Mouse (Mus musculus): ENCODE measurements around the gene Dnah2. TPM values are rescaled to one million over a fixed set of nuclear protein-coding genes. Genes with fewer than 3 reads are reported as not detected.
"Not testable (repeated sequence)": the region's sequence is repeated elsewhere in the genome, so short reads cannot be mapped to it uniquely, and the experiment has no call there.

Dnah2 gene
- polyA plus RNA-seq, 1 experiment from 2014 or later = 1.9 TPM

GRCm38 (mm10) chr11:69543598-69543997 lies 5.3 kb downstream of the Dnah2 start:
- Histone ChIP-seq H3K27me3 (ENCODE audit: control insufficient read depth, insufficient read depth, low read depth, low read length) (no peaks in the 10 kb centered on the region), H3K27ac (ENCODE audit: low read length) (no peak overlapping the region), H3K4me3 (ENCODE audit: low read length) (no peak overlapping the region), H3K36me3 (ENCODE audit: control insufficient read depth, insufficient read depth, low read length) (no peaks in the 10 kb centered on the region), H3K4me1 (replicated peaks; ENCODE audit: control insufficient read depth, insufficient read depth, low read length) (peaks cover 10% of the 10 kb centered on the region; the same call in 1 of the 2 replicates), H3K9ac (ENCODE audit: low read length) (0 out of 2 replicates have a peak overlapping the region, but pooled peaks have one; percentile 29), H3K9me3 (ENCODE audit: control insufficient read depth, low read length) (no peaks in the 10 kb centered on the region), H3K4me2 (ENCODE audit: low read depth, low read length) (no peak overlapping the region)
- WGBS = 34% methylated on average over 3 of the region's 3 CpGs
- ATAC-seq (ENCODE audit: low read depth) = no peak

- ATAC-seq (ENCODE audit: low read depth); H3K27me3 ChIP-seq (ENCODE audit: control insufficient read depth, insufficient read depth, low read depth, low read length); H3K4me2 ChIP-seq (ENCODE audit: low read depth, low read length); H3K36me3 ChIP-seq (ENCODE audit: control insufficient read depth, insufficient read depth, low read length); H3K9ac ChIP-seq (ENCODE audit: low read length); H3K27ac ChIP-seq (ENCODE audit: low read length); H3K4me1 ChIP-seq (replicated peaks; ENCODE audit: control insufficient read depth, insufficient read depth, low read length); H3K4me3 ChIP-seq (ENCODE audit: low read length); H3K9me3 ChIP-seq (ENCODE audit: control insufficient read depth, low read length): not testable (repeated sequence)
- WGBS = 81% methylated on average over 1 of the region's 3 CpGs
These were observed 7.2 kb downstream of the Dnah2 start for GRCm38 (mm10) chr11:69541741-69542140.

GRCm38 (mm10) chr11:69540700-69541099 lies 8.2 kb downstream of the Dnah2 start:
- H3K4me1 ChIP-seq (replicated peaks; ENCODE audit: control insufficient read depth, insufficient read depth, low read length) = no peaks in the 10 kb centered on the region
- no peaks in the 10 kb centered on the region for H3K36me3 ChIP-seq (ENCODE audit: control insufficient read depth, insufficient read depth, low read length)
- ATAC-seq (ENCODE audit: low read depth) = no peak
- H3K4me3 ChIP-seq (ENCODE audit: low read length) = no peak overlapping the region
- H3K4me2 ChIP-seq (ENCODE audit: low read depth, low read length) = no peak overlapping the region
- no peak overlapping the region for H3K27ac ChIP-seq (ENCODE audit: low read length)
- H3K9ac ChIP-seq (ENCODE audit: low read length) = no peak overlapping the region
- H3K27me3 ChIP-seq (ENCODE audit: control insufficient read depth, insufficient read depth, low read depth, low read length) = no peaks in the 10 kb centered on the region
- no peaks in the 10 kb centered on the region for H3K9me3 ChIP-seq (ENCODE audit: control insufficient read depth, low read length)
- WGBS = 86% methylated on average over 2 of the region's 2 CpGs

- H3K27ac ChIP-seq (ENCODE audit: low read length) = no peak overlapping the region
- H3K4me1 ChIP-seq (replicated peaks; ENCODE audit: control insufficient read depth, insufficient read depth, low read length) = no peaks in the 10 kb centered on the region
- H3K9ac ChIP-seq (ENCODE audit: low read length) = no peak overlapping the region
- no peak overlapping the region for H3K4me2 ChIP-seq (ENCODE audit: low read depth, low read length)
- no peaks in the 10 kb centered on the region for H3K36me3 ChIP-seq (ENCODE audit: control insufficient read depth, insufficient read depth, low read length)
- no peak for ATAC-seq (ENCODE audit: low read depth)
- no peak overlapping the region for H3K4me3 ChIP-seq (ENCODE audit: low read length)
- H3K9me3 ChIP-seq (ENCODE audit: control insufficient read depth, low read length) = no peaks in the 10 kb centered on the region
- 75% methylated on average over 1 of the region's 1 CpGs for WGBS
- no peaks in the 10 kb centered on the region for H3K27me3 ChIP-seq (ENCODE audit: control insufficient read depth, insufficient read depth, low read depth, low read length)
These were observed 13.9 kb downstream of the Dnah2 start for GRCm38 (mm10) chr11:69534990-69535389.

- no peak for ATAC-seq (ENCODE audit: low read depth)
- Histone ChIP-seq H3K4me2 (ENCODE audit: low read depth, low read length) (no peak overlapping the region), H3K9me3 (ENCODE audit: control insufficient read depth, low read length) (no peaks in the 10 kb centered on the region), H3K27me3 (ENCODE audit: control insufficient read depth, insufficient read depth, low read depth, low read length) (no peaks in the 10 kb centered on the region), H3K4me1 (replicated peaks; ENCODE audit: control insufficient read depth, insufficient read depth, low read length) (no peaks in the 10 kb centered on the region), H3K4me3 (ENCODE audit: low read length) (no peak overlapping the region), H3K9ac (ENCODE audit: low read length) (no peak overlapping the region), H3K36me3 (ENCODE audit: control insufficient read depth, insufficient read depth, low read length) (no peaks in the 10 kb centered on the region), H3K27ac (ENCODE audit: low read length) (no peak overlapping the region)
- WGBS = 73% methylated on average over 7 of the region's 7 CpGs
These were observed 16.3 kb downstream of the Dnah2 start for GRCm38 (mm10) chr11:69532480-69533150.

GRCm38 (mm10) chr11:69530755-69531154 lies 18.2 kb downstream of the Dnah2 start:
- H3K36me3 ChIP-seq (ENCODE audit: control insufficient read depth, insufficient read depth, low read length); H3K9me3 ChIP-seq (ENCODE audit: control insufficient read depth, low read length); H3K4me3 ChIP-seq (ENCODE audit: low read length); H3K27ac ChIP-seq (ENCODE audit: low read length); H3K27me3 ChIP-seq (ENCODE audit: control insufficient read depth, insufficient read depth, low read depth, low read length); ATAC-seq (ENCODE audit: low read depth); H3K9ac ChIP-seq (ENCODE audit: low read length); H3K4me1 ChIP-seq (replicated peaks; ENCODE audit: control insufficient read depth, insufficient read depth, low read length); H3K4me2 ChIP-seq (ENCODE audit: low read depth, low read length): not testable (repeated sequence)
- 89% methylated on average over 6 of the region's 6 CpGs for WGBS

GRCm38 (mm10) chr11:69530281-69530680 lies 18.6 kb downstream of the Dnah2 start:
- not testable (repeated sequence) for H3K4me1 ChIP-seq (replicated peaks; ENCODE audit: control insufficient read depth, insufficient read depth, low read length); H3K27me3 ChIP-seq (ENCODE audit: control insufficient read depth, insufficient read depth, low read depth, low read length); H3K27ac ChIP-seq (ENCODE audit: low read length); H3K4me2 ChIP-seq (ENCODE audit: low read depth, low read length); H3K9me3 ChIP-seq (ENCODE audit: control insufficient read depth, low read length); H3K4me3 ChIP-seq (ENCODE audit: low read length); ATAC-seq (ENCODE audit: low read depth); H3K36me3 ChIP-seq (ENCODE audit: control insufficient read depth, insufficient read depth, low read length); H3K9ac ChIP-seq (ENCODE audit: low read length)
- WGBS = 88% methylated on average over 3 of the region's 3 CpGs

GRCm38 (mm10) chr11:69528031-69528390 lies 20.9 kb downstream of the Dnah2 start:
- no peaks in the 10 kb centered on the region for H3K9me3 ChIP-seq (ENCODE audit: control insufficient read depth, low read length)
- H3K9ac ChIP-seq (ENCODE audit: low read length) = no peak overlapping the region
- no peaks in the 10 kb centered on the region for H3K4me1 ChIP-seq (replicated peaks; ENCODE audit: control insufficient read depth, insufficient read depth, low read length)
- WGBS = 87% methylated on average over 4 of the region's 4 CpGs
- no peak overlapping the region for H3K4me3 ChIP-seq (ENCODE audit: low read length)
- no peaks in the 10 kb centered on the region for H3K27me3 ChIP-seq (ENCODE audit: control insufficient read depth, insufficient read depth, low read depth, low read length)
- H3K27ac ChIP-seq (ENCODE audit: low read length) = no peak overlapping the region
- no peaks in the 10 kb centered on the region for H3K36me3 ChIP-seq (ENCODE audit: control insufficient read depth, insufficient read depth, low read length)
- ATAC-seq (ENCODE audit: low read depth) = no peak
- no peak overlapping the region for H3K4me2 ChIP-seq (ENCODE audit: low read depth, low read length)

GRCm38 (mm10) chr11:69527098-69528030 lies 21.5 kb downstream of the Dnah2 start:
- peak overlapping the region; percentile 55 for H3K4me2 ChIP-seq (ENCODE audit: low read depth, low read length)
- no peak overlapping the region for H3K27ac ChIP-seq (ENCODE audit: low read length)
- H3K4me1 ChIP-seq (replicated peaks; ENCODE audit: control insufficient read depth, insufficient read depth, low read length) = no peaks in the 10 kb centered on the region
- H3K9me3 ChIP-seq (ENCODE audit: control insufficient read depth, low read length) = no peaks in the 10 kb centered on the region
- peak overlapping the region; percentile 56 for H3K9ac ChIP-seq (ENCODE audit: low read length)
- 14% methylated on average over 30 of the region's 30 CpGs for WGBS
- H3K36me3 ChIP-seq (ENCODE audit: control insufficient read depth, insufficient read depth, low read length) = no peaks in the 10 kb centered on the region
- H3K27me3 ChIP-seq (ENCODE audit: control insufficient read depth, insufficient read depth, low read depth, low read length) = no peaks in the 10 kb centered on the region
- peak overlapping the region; percentile 36 for H3K4me3 ChIP-seq (ENCODE audit: low read length)
- no peak for ATAC-seq (ENCODE audit: low read depth)
